Mouse (Mus musculus) midbrain, postnatal 0 days (tissue): ENCODE data around the gene Gm4491. TPM values are rescaled to one million over a fixed set of nuclear protein-coding genes. Genes with fewer than 3 reads are reported as not detected.

Source experiments
- ATAC-seq: fragments of 200-750 bp; cut with Nextera tagmentation; 2 replicates; pipeline ENCODE4 v1.8.0; 2017; ENCODE audit warnings: moderate number of reproducible peaks, mild to moderate bottlenecking, moderate TSS enrichment, moderate library complexity; ENCODE audit not compliant: low FRiP score
- DNase-seq: peaks from one replicate; pipeline ENCODE4 v3.0.0-alpha.2; 2015; ENCODE audit warnings: low spot score
- H3K27ac ChIP-seq: fragments of 300-500 bp; sonication (generic); 2 replicates; pipeline ENCODE4 v1.5.1; 2014; ENCODE audit warnings: low read depth, mild to moderate bottlenecking, low read length, mixed read lengths
- H3K27me3 ChIP-seq: fragments of 300-500 bp; sonication (generic); 2 replicates; pipeline ENCODE4 v1.6.1; 2014; ENCODE audit warnings: low read length, control low read depth, mixed read lengths; ENCODE audit not compliant: insufficient read depth
- H3K36me3 ChIP-seq: fragments of 300-500 bp; sonication (generic); 2 replicates; pipeline ENCODE4 v1.6.1; 2014; ENCODE audit warnings: low read length, control low read depth, mixed read lengths; ENCODE audit not compliant: insufficient read depth
- H3K4me1 ChIP-seq: fragments of 300-500 bp; sonication (generic); 2 replicates; pipeline ENCODE4 v1.6.1; 2014; ENCODE audit warnings: mild to moderate bottlenecking, control low read depth, antibody characterized with exemption, low read length, mixed read lengths; ENCODE audit not compliant: insufficient read depth
- H3K4me2 ChIP-seq: fragments of 300-500 bp; sonication (generic); 2 replicates; pipeline ENCODE4 v1.6.1; 2014; ENCODE audit warnings: low read depth, mild to moderate bottlenecking, low read length, mixed read lengths; ENCODE audit not compliant: poor library complexity, severe bottlenecking
- H3K4me3 ChIP-seq: fragments of 300-500 bp; sonication (generic); 2 replicates; pipeline ENCODE4 v1.5.1; 2014; ENCODE audit warnings: low read depth, mild to moderate bottlenecking, low read length, moderate library complexity
- H3K9ac ChIP-seq: fragments of 300-500 bp; sonication (generic); replicated peaks from 2 replicates; pipeline ENCODE4 v1.6.1; 2014; ENCODE audit warnings: mild to moderate bottlenecking, low read length, moderate library complexity, mixed read lengths; ENCODE audit not compliant: poor library complexity, severe bottlenecking
- H3K9me3 ChIP-seq: fragments of 300-500 bp; sonication (generic); 2 replicates; pipeline ENCODE4 v1.6.1; 2016; ENCODE audit warnings: low read length, control low read depth
- CTCF ChIP-seq: IDR thresholded peaks from 2 replicates; pipeline ENCODE4 v1.5.1; 2016; ENCODE audit warnings: antibody characterized with exemption, mild to moderate bottlenecking
- WGBS: fragments of 180-500 bp; shearing (Covaris S2); extraction: QIAGEN DNeasy Blood & Tissue Kit; methylation state at CpG from one replicate; pipeline ENCODE4 v1.1.7; 2014; 5-methylcytosine and 5-hydroxymethylcytosine counted together
- polyA plus RNA-seq: library from polyadenylated mRNA; unstranded; fragments of >200 nt; fragmentation: Nextera tagmentation; extraction: Ambion mirVana; gene quantifications from 2 replicates; pipeline ENCODE4 v1.2.1, GENCODE M21; 2015
- total RNA-seq: library from RNA; depleted of rRNA; stranded (reverse); fragments of >200 nt; gene quantifications from 2 replicates; pipeline ENCODE4 v1.2.3, GENCODE M21; 2014

Gene Gm4491
- total and polyA plus RNA-seq, 2 experiments from 2014 or later: 0.23 TPM; not detected in 1

DNA sequence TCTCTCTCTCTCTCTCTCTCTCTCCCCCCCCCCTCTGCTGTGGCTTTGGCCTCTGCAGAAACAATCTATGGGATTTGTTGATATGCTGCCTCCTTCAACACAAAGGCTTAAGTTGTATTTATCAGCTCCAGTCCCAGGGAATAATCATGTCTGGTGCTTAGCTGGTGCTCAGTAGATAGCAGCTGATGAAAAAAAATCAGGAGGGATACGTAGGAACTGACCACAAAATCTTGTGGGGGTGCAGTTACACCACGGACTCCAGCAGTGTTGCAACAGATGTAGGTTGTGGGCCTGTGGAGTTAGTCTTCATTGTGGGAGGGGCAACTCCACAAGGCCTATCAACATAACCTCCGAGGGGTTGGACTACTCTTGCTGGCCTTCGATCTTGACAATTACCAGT lies 19.8 kb downstream of the Gm4491 start:
- Histone ChIP-seq H3K4me1 (no peaks in the 10 kb centered on the region), H3K4me3 (no peak overlapping the region), H3K27me3 (no peaks in the 10 kb centered on the region), H3K9me3 (no peaks in the 10 kb centered on the region), H3K4me2 (no peak overlapping the region), H3K9ac (no peak overlapping the region), H3K36me3 (no peaks in the 10 kb centered on the region), H3K27ac (no peak overlapping the region)
- WGBS: 76% methylated on average over 4 of the region's 4 CpGs
- no peak for TF ChIP-seq CTCF
- no peak for DNase-seq
- no peak for ATAC-seq

DNA sequence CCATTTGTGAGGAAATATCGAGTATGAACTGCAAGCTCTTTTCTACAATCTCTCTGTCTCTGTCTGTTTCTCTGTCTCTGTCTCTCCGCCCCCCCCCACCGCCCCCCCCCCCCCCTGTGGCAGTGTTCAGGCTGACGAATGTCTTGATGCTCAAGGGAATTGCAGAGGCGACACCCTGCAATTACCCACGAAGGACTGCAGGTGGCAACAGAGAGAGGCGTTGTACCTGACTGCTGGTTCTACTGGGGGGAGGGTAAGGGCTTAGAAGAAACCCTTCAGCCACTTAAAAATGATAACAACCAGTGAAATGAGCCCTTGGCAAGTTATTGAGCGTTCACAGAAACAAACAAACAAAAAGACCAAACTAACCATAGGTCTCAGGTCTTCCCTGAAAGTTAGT lies 22.7 kb downstream of the Gm4491 start:
- Histone ChIP-seq H3K4me3 (no peak overlapping the region), H3K9ac (no peak overlapping the region), H3K27me3 (no peaks in the 10 kb centered on the region), H3K4me1 (no peaks in the 10 kb centered on the region), H3K4me2 (no peak overlapping the region), H3K27ac (no peak overlapping the region), H3K9me3 (no peaks in the 10 kb centered on the region), H3K36me3 (no peaks in the 10 kb centered on the region)
- no peak for ATAC-seq
- TF ChIP-seq CTCF: peak; percentile 67
- WGBS: 8% methylated on average over 8 of the region's 8 CpGs
- peak; percentile 58 for DNase-seq

DNA sequence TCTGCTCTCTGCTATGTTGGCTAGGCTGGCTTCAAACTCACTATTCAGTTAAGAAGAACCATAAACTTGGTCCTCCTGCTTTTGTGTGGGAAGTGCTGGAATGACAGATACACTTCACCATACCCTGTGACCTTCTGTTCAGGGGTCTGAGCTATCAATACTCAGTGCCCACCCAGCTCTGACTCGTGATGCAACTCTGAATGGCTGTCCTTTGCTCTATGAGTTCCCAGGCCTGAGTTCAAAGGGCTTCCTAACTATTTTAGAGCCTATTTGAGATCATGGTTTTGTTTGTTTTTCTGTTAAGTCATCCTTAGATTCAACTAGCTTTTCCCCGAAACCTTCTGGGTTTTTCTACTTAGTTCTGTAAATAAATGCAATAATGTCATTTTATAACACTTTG lies 25.7 kb downstream of the Gm4491 start:
- no peaks in the 10 kb centered on the region for H3K27me3 ChIP-seq
- no peaks in the 10 kb centered on the region for H3K4me1 ChIP-seq
- H3K9ac ChIP-seq: no peak overlapping the region
- no peak overlapping the region for H3K4me2 ChIP-seq
- no peak overlapping the region for H3K27ac ChIP-seq
- ATAC-seq (no peak), DNase-seq (no peak)
- H3K36me3 ChIP-seq: no peaks in the 10 kb centered on the region
- no peak overlapping the region for H3K4me3 ChIP-seq
- 68% methylated on average over 2 of the region's 2 CpGs for WGBS
- H3K9me3 ChIP-seq: no peaks in the 10 kb centered on the region
- TF ChIP-seq CTCF: no peak

DNA sequence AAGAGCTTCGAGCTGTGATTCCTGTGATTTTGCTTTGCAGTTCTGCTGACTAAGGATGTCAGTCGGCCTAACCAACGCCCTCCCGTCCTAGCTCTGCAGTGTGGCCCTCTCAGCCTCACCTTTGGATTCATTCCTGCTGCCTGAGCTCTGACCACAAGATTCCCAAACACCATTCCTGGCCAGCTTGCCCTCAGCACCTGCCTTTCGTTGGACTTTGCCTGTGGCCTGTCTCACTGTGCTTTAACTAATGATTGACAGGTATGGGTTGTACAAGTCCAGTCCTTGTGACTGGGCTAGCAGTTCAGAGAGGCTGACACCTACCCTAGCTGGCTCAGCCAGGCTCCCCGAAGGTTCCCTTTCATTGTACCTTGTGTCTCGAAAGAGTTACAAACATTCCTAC lies 26.6 kb downstream of the Gm4491 start:
- no peak overlapping the region for H3K4me3 ChIP-seq
- no peaks in the 10 kb centered on the region for H3K36me3 ChIP-seq
- ATAC-seq (no peak), DNase-seq (no peak)
- H3K9me3 ChIP-seq: no peaks in the 10 kb centered on the region
- H3K9ac ChIP-seq: no peak overlapping the region
- H3K4me2 ChIP-seq: no peak overlapping the region
- no peak for TF ChIP-seq CTCF
- 89% methylated on average over 7 of the region's 7 CpGs for WGBS
- no peak overlapping the region for H3K27ac ChIP-seq
- no peaks in the 10 kb centered on the region for H3K4me1 ChIP-seq
- no peaks in the 10 kb centered on the region for H3K27me3 ChIP-seq

DNA sequence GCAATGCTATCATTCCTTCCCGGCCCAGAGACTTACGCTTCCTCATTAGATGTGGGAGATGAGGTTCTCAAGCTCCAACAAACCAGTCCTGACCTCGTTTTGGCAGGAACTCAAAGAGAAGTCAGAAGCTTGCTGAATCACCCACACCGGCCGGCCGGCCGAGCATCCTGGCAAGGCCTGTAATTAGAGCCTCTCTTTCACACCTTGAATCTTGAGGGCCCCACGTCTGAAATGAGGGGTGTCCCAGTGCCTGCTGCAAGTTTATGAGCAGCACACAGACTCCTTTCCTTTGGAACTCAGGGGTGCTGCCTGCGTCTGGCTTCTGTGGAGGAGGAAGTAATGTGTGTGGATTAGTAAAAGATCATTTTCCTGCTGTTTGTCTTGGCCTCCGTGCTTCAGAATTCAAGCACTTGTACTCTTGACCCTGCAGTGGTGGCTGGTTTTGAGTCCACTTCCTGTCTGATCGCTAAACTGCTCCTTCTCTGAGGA lies 31.5 kb downstream of the Gm4491 start:
- H3K9ac ChIP-seq: no peak overlapping the region
- H3K36me3 ChIP-seq: no peaks in the 10 kb centered on the region
- no peaks in the 10 kb centered on the region for H3K9me3 ChIP-seq
- ATAC-seq (no peak), DNase-seq (no peak)
- H3K27me3 ChIP-seq: no peaks in the 10 kb centered on the region
- no peak overlapping the region for H3K27ac ChIP-seq
- no peak for TF ChIP-seq CTCF
- 68% methylated on average over 11 of the region's 11 CpGs for WGBS
- H3K4me1 ChIP-seq: no peaks in the 10 kb centered on the region
- H3K4me3 ChIP-seq: no peak overlapping the region
- no peak overlapping the region for H3K4me2 ChIP-seq

DNA sequence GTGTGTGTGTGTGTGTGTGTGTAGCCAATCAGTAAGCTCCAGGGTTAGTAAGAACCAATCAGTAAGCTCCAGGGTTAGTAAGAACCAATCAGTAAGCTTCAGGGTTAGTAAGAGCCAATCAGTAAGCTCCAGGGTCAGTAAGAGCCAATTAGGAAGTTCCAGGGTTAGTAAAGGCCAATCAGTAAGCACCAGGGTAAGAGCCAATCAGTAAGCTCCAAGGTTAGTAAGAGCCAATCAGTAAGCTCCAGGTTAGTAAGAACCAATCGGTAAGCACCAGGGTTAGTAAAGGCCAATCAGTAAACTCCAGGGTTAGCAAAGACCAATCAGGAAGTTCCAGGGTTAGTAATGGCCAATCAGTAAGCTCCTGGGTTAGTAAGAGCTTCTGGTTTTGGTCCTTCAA lies 32.8 kb downstream of the Gm4491 start:
- H3K4me1 ChIP-seq: no peaks in the 10 kb centered on the region
- H3K36me3 ChIP-seq: no peaks in the 10 kb centered on the region
- H3K27me3 ChIP-seq: no peaks in the 10 kb centered on the region
- H3K4me3 ChIP-seq: no peak overlapping the region
- no peak for DNase-seq
- ATAC-seq: no peak
- 97% methylated on average over 1 of the region's 1 CpGs for WGBS
- TF ChIP-seq CTCF: no peak
- no peaks in the 10 kb centered on the region for H3K9me3 ChIP-seq
- no peak overlapping the region for H3K9ac ChIP-seq
- H3K4me2 ChIP-seq: no peak overlapping the region
- no peak overlapping the region for H3K27ac ChIP-seq
